Mouse (Mus musculus) layer of hippocampus, adult 9-10 months (tissue): ENCODE data around the gene Gart.

ENCODE experiments used
- DNase-seq: peaks from one replicate; pipeline ENCODE4 v3.0.0; 2022; ENCODE audit warnings: low spot score

Gene Gart

DNA sequence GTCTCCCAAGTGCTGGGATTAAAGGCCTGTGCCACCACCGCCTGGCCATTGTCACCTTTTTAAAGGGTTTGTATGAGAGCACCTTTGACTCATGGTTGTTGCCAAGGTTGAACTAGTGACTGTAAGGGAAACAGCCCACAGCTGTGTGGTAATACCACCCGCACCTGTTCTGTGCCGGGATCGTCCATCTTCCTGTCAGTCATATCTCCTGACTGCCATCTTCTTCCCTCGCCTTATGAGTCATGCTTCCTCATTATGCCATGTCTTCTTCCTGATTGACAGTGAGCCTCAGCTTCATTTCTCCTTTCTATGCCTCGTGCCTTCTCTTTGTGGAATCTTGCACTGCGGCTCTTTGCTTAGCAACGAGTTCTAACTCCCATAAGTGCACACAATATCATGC, 39.8 kb downstream of the Gart start:
- DNase-seq: no peak

DNA sequence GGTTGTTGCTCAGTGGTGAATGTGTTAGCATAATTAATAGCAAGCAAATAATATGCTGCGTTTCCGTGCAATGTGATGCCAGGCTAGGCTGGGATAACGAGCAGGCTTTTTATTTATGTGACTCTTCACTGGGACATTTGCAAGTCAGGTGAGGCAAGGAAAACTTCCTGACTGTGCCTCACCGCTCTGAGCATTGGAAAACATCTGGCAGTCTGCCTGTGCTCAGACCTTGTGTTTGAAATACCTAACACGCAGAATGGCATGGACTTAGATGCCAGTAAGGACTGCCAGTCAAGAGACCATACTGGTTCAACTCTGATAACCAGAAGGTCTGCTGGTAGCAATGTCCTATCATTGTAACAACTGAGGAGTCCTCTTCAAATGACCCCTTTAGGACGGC, 41.6 kb downstream of the Gart start:
- DNase-seq: no peak

DNA sequence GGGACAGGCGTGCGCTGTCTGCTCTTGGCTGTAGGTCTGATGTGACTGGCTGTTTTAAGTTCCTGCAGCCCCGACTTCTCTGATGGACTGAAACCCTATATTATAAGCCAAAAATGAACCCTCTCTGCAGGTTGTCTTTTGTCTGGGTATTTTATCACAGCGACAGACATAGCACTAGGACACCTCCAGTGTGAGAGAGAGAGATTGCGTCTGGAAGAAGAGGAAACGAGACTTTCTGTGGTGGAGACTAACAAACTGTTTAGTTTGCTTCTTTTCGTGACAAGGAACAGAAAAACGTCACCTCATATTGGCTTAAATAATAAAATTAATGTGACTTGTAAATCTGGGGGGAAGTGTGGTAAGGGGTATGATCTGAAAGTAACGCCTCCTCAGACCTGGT, 45.1 kb downstream of the Gart start:
- no peak for DNase-seq

DNA sequence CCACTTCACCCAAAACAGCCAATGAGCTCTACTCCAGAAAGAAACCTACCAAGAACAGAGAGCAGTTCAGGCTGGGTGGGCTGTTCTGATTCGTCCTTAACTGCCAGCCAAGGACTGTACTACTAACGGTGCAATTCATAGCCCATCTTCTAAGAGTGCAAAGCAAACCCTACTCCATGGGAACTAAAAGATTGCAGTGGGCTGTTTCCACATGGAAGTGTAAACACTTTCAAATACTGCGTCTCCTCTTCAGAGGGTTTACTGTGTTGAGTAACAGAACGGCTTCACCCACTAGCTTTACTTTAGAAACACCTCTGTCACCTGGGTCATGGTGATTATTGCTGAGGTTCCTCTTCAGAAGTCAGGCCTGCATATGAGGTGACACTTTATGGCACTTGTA, 45.7 kb downstream of the Gart start:
- DNase-seq: no peak

DNA sequence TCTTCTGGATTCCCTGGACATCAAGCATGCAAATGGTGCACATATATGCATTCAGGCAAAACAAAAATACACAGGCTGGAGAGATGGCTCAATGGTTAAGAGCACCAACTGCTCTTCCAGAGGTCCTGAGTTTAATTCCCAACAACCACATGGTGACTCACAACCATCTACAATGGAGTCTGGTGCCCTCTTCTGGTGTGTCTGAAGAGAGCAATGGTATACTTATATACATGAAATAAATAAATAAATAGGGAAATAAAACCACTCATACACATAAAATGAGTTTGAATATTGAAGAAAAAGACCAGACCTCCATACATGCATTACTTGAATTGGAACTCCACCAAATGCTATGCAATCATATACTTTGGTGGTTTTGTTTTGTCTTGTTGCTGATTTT, 47.5 kb downstream of the Gart start:
- no peak for DNase-seq

DNA sequence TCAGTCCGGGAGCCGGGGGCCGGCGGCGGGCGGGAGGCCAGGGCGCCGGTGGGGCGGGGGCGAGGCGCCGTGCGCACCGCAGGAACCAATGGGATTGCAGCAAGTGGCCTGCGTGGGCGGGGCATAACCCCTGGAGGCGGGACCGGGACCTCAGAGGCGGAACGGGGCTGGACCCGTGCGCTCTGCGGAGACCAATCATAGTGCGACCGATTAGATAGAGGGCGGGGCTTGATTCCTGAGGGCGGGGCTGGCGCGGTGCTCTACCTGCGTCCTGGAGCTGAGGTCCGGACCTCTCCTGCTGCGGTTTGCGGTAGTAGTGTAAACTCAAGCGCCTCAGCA, 49.1 kb downstream of the Gart start, which contains the start of gene Tmem50b:
TSS of gene Tmem50b (minus strand) at position 129 of the 339 bp plus-strand sequence.
- peak; percentile 97 for DNase-seq

DNA sequence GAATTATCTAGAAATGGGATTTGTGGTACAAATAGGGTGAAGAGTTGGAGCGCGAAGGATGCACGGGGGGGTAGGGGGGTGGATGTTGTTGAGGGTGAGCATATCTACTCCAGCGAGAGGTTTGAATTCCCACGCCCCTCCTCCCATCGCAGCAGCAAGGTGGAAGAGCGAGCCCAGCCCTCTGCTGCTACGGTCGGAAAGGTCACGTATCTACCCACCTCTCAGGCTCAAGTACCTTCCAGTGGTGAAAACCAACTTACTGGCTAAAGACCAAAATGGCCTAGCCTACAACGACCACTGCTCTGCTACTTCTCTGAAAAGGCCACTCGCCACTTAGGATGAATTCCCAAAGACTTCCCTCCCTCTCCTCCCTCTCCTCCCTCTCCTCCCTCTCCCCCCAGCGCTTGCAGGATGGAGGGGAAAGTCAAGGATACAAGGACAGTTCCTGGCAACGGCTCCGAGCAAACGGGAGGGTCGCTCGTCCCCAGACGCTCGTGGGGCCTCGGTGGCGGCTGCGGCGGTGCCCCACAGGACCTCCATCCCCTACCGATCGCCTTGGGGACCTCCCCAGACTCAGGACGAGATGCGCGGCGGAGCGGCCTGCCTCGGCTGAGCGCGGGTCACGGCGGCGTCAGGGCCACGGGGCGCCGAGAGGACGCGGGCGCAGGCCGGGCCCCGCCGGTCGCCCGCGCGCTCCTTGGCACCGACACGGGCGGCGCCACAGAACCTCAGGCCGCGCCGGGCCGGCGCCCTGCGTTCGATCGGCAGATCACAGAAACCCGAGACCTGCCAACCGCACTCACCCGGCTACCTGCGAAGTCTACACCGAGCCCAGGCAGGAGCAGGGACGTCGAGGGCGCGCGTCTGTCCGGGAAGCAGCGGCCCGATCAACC, 49.7 kb downstream of the Gart start:
- DNase-seq: no peak

DNA sequence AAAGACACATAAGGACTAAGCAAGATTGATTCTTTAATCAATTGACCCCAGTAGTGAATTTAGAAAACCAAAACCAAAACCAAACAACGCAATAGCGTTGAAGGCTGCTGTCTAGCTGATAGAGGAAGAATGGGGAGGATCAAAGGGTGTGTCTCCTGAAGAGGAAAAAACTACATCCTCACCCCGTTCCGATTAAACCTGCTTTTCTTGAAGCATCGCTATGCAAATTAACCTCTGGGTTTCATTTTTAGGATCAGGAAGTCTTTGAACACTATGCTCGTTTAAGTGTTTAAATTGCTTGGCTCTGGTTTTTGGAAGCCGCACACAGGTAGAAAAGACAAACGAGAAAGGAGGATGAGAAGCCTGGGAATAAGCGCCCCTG, 50.4 kb downstream of the Gart start:
- DNase-seq: no peak

DNA sequence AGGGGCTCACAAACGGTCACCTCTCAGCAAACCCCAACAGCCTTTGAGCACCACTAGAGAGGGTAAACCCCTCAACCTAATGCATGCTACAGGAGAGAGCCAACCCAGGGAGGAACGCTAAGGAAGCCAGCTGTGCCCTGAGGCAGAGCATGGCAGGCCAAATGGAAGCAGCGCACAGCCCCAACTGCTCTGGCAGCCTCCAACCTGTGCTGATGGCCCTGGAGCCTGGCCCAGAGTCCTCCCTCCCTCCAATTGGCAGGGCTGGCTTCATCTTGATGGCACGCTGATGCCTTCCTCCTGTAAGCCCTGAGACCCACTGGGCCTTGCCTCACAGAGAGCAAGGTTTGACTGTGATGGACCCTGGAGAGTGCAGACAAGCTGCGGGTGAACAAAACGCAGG, 51.7 kb downstream of the Gart start:
- no peak for DNase-seq

DNA sequence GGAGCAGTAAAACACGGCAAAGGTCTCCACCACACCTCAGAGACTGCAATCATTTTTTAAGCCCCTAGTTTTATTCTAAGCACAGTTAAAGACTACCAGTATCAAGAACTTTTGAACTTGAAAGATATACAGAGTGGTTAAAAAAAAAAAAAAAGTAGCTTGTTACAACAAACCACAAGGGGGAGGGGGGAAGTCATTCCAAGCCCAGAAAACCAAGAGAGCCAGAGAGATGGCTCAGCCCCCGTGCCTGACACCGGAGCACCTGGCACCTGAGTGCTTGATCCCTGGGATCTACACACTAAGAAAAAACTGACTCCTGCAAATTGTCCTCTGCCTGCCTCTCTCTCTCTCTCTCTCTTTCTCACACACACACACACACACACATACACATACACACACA, 53.5 kb downstream of the Gart start:
- no peak for DNase-seq

DNA sequence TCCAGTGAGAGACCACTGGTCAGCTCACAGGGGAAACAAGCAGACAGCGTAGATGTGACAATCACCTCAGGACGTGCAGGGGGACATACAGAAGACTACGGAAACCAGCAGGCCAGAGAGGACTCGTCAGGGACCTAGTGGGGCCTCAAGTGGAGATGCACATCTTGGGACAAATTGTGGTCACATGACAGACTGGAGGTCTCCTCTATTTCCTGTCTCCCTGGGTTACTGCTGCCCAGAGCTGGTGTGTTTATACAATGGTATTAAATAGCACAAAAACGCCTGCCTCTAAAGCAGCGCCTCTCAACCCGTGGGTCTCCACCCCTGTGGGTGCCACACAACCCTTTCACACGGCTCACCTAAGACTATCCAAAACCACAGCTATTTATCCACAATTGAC, 54.6 kb downstream of the Gart start:
- no peak for DNase-seq

DNA sequence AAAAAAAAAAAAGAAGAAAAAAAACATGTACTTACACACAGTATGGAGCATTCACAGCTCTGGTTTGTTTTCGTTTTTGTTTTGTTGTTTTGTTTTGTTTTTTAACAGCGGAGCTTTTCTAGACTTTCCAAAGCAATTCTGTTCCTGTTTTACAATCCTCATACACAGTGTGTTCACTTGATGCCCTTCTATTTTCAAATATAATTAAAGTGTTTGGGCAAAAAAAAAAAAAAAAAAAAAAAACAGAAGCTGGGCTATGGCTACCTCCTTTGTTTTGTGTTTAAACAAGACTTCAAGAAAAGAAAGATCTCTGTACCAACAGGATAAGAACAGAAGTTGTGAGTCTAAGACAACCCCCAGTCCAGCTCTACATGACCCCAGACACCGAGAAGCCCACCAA, 58.0 kb downstream of the Gart start:
- DNase-seq: no peak

DNA sequence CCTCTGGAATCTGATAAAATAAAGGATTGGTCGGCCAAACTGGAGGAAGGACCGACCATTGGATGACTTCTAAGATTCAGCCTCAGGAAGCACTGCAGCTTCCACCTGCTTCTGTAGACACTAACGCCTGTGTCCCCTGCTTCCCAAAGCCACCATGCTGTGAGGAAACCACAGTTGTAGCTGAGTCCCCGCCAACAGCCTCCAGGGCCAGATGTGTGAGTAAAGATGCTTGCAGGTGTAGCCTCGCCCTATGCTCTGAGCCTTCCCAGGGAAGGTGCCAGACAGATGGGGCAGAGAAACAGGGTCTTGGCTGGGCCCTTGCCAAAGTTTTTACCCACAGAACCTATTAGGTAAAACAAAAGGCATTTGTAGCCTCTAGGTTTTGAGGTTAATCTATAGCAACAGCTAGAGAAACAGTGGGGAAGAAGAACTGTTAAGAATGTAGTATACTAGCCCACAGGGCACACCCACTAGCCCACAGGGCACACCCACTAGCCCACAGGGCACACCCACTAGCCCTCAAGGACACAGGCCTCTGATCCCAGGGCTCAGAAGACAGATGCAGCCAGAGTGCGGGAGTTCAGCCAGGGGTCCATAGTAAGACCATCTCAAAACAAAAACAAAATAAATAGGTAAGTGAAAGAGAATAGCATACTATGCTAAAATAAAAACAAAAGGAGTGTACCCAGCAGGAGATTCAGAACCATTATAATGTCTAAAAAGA, 58.9 kb downstream of the Gart start:
- DNase-seq: no peak

DNA sequence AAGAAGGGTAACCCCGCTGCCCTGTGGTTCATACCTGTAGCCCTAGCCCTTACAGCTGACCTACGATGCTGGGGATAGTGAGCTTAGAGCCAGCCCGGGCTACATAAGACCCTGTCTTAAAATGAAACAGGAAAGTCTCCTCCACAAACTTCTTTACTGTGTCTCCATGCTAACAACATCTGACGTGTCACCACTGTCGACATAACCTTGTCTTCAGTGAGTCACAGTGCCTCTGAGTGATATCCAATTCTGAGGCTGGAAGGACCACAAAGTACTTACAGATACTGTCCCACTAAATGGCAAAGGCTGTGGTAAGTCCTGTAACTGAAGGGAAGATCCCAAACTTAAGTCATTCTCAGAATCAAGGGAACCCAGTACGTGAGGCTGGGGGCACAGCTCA, 60.5 kb downstream of the Gart start:
- DNase-seq: no peak

DNA sequence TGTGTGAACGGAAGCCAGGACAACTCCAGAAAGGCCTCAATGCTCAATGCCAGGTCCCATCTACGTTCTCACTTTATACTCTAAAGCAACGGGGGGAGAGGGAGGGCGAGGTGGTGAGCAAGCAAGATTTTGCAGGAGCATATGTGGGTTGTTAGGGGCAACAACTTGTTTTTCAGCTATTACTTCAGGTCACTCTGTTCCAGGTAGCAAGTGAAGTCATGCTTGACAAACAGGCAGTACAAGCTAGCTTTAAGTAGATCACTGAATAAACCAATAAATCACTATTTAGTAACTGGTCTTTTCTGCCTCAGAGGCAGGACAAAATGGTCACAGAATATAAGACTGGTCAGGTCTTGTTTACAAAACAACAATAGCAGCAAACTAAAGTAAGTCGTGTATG, 61.1 kb downstream of the Gart start:
- DNase-seq: no peak

DNA sequence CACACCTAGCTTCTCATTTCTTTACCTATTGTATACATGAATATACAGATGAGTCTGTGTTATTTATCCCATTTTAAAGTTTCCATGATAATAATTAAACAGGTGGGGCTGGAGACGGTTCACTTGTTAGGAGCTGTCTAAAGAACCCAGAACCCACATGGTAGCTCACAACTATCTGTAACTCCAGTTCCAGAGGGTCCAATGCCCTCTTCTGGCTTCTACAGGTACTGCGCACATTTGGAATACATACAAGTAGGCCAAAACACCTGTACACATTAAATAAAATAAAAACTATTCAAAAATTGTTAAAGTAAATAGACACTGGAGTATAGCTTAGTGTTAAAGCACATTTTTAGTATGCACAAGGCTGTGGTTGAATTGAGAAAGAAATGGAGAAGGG, 64.4 kb downstream of the Gart start:
- DNase-seq: no peak

DNA sequence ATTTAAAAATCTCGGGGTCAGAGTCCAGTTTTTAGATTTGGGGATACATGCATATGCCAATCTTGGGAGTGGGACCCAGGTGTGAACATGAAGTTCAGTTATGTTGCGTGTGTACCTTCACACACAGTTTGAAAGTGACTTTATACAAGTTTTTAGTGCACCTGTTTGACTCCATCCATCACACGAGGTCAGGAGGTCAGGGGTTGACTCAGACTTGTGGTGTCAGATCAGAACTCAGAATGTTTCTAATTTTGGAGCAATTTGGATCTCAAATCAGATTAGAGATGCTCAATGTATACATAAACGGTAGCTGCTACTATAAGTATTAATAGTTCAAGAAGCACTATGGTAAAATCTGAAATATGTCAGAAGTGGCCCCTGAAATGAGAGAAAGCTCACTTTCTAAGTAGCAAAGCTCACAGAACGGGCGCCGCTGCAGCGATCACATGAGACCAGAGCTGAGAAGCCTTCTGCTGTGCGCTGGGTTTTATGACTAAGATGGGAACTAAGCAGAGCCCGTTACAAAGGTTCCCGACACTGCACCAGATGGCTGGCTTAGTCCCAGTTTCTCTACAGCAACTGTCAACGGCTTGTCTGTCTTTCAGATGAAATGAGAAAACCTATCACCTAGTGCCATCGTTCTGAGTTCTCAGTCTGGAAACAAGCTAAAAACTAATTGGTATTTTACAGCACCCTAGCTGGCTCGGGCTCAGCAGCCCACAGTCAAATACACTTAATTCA, 67.6 kb downstream of the Gart start:
- DNase-seq: no peak

DNA sequence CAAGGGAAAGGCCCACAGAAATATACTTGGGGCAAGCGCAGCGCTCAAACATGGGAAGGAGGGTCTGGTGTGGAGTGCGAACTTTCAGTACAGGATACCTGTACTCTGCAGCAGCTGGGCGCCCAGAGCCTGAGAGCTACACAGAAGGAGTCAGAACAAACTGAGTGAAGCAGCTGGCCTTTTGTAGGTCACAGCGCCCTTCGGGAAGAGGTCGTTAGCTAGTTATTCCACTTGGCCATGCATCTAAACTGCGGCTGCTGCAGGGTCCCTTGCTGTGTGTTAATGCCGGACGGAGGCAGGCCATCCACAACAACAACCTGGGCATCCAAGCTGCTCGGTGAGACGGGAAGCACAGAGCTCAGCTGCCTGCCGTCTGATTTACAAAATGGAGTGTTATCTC, 71.6 kb downstream of the Gart start:
- no peak for DNase-seq
